Mouse (Mus musculus): ENCODE data around the gene Inpp5e.

Gene Inpp5e

DNA sequence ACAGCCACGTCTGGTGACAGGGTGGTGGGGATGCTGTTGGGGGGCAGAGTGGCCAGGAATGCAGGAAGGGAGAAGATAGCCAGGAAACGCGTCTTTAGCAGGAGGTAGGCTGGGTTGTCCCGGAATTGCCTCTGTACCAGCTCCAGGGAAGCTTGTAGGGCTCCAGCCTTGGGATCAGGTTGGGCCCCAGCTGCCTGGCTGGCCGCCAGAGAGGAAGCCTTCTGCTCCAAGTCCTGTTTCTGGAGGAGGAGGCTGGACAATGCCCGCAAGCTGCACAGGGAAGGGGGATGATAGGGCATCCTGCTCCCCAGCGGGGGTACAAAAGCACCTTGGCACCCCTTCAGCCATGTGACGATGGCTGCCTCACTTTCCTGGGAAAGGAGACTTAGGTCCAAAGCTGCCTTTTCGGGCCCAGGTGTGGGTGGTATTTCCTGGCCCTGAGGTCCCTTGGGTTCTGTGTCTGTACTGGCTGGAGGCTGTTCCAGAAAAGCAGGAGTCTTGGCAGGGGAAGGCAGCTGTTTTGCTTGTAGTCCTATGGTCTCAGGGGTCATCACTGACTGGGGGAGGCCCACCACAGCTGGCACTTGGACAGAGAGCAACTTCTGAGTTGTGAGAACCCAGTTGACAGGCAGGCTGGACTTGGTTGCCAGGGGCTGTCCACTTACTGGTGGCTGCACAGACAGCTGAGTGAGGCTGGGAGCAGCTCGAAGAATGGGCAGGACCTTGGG, 44.1 kb downstream of the Inpp5e start:
- in situ Hi-C loops (cut with MboI, MseI), result no loop called here

DNA sequence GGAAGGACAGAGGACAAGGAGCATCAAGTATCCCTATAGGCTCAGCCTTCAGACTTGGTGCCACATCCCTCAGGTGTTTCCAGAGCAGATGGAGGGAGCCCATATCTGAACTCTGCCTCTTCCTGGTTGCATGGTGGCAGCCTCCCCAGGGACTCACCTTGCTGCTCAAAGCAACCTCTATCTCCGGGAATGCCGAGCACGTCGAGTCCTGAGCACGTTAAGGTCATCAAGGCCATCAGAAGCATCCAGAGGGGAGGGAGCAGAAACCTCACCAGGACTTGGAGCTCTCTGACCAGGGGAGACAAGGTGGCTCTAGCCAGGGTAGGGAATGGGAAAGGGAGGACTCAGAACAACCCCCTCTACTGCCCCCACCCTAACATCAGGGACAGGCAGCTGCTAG, 45.5 kb downstream of the Inpp5e start:
- in situ Hi-C loops (cut with MboI, MseI), result no loop called here

DNA sequence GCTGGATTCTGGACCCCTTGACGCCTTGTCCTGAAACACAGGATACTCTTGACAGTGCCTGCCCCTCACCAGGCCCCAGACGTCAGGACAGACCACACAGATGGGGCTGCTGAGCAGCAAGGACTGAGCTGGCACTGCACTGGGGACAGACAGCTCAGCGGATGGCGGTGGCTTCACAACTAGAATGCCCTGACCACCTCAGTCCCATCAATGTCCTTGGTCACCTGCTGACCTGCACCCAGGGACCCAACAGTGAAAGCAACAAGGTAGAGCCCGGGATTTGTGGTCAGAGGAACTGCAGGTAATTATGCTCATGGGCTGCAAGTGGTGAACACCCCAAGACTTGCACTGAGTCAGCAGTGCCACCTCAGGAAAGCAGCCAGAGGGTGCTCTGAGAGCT, 46.0 kb downstream of the Inpp5e start:
- in situ Hi-C loops (cut with MboI, MseI), result no loop called here

DNA sequence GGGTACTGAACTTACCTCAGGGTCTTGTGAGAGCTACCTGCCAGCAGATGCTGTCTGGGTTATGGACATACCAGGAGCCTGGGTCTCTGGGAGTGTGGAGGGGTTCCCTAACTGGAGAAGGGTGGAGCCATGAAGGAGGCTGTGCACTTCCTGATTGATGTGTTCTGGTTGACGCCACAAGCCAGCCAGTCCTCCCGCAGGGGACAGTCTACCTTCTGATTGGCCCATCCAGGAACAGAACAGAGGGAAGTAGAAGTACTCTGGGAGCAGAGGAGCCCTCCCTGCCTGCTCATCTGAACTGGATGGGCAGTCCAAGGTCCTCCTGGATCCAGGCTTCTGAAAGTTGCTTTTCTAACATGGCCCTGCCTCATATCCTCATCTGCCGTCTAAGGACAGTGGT, 48.2 kb downstream of the Inpp5e start, which contains the start of gene Card9:
Gene Card9 (minus strand): TSS at position 147 of the 400 bp plus-strand sequence.
- in situ Hi-C loops (cut with MboI, MseI), result no loop called here

DNA sequence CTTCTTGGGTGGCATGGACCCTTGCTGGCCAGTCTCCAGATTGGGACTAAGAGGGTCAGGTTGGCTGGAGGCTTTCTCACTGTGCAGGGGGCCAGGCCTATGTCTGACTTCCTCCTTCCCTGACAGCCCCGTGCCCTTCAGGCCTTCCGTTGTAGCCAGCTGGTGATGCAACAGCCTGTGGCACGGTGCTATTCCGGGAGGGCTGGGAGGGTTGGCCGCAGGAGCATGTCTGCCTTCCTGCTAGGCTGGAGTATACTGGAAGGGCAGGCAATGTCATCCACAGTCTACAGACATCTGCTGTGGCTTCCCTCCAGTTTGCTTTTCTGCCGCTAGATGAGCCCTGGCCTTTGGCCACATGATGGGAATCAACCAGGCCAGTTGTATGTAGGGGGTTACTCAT, 49.0 kb downstream of the Inpp5e start:
- in situ Hi-C loops (cut with MboI, MseI), result no loop called here

DNA sequence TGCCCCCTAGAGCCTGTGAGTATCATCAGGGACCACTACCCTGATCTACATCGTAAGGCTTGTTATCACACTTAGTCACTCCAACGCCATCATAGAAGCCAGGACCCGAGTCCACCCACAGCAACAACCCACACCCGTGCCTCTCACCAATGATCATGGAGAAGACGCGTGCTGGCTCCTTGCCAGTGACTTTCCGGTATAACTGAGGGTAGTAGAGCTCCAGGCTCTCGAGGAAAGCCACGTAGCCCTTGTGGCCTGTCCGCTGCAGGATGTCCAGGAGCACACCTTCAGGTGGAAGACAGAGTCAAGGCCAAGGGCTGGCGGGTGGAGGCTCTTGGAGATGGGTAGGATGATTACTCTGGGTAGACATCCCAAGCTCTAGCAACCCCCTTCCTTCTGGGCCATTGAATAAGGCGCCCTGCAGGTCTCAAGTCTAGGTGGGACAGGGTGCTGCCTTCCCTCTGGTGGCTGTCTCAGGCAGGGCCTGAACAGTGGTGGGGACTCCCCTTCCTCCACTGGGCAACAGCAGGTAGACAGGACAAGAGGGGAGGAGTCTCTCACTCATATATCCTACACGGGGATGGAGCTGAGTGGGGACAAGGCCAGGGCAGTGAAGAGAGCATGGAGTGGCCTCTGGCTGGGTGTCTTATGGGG, 50.2 kb downstream of the Inpp5e start:
- in situ Hi-C loops (cut with MboI, MseI), result no loop called here

DNA sequence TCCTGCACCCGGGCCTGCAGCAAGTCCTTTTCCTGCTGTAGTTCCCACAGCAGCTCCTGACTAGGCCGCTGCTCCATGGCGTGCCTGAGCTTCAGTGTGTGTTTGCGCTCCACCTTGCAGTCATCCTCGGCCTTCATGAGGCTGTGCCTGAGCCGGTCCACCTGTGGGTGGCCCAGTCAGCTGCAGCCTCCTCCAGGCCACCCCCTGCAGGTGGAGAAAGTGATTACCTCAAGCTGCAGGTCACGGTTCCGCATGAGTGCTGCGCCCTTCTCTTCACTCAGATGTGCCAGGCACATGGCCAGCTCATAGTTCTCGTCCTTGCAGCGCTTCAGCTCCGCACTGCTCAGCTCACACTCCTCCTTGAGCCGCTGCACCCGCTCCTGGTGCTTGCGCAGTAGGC, 51.5 kb downstream of the Inpp5e start:
- in situ Hi-C loops (cut with MboI, MseI), result no loop called here

DNA sequence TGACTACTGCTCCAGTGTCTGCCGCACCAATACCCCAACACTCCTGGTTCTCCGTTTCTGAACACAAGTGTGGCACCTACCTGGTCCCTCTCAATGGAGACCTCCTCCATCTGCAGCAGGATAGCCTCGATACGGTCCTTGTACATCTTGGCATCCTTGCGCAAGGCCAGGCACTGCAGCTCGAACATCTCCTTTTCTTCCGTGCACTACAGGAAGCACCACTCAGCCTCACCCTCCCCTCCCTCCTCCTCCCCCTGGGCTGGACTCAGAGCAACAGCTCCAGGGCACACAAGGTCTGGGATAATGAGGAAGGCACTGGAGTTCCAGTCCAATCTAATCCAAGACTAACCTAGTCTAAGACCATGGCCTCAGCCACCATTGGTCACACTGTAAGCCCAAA, 52.3 kb downstream of the Inpp5e start:
- in situ Hi-C loops (cut with MboI, MseI), result no loop called here

DNA sequence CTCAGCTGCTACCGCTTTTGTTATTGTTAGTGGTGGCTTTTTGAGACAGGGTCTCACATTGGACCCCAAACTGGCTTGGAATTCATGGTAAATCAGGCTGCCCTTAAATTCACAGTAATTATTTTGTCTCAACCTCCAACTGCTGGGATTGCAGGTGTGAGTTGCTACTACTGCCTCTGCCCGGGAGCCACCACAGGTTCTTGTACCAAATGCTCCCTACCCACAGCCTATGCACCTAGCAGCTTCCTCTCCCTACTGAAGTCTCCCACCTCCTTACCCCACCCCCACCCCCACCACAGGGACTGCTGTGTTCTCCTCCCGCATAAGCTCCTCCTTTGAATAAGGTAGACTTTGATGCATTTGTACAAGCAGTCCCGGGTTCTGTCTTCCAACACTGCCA, 52.8 kb downstream of the Inpp5e start:
- in situ Hi-C loops (cut with MboI, MseI), result no loop called here

DNA sequence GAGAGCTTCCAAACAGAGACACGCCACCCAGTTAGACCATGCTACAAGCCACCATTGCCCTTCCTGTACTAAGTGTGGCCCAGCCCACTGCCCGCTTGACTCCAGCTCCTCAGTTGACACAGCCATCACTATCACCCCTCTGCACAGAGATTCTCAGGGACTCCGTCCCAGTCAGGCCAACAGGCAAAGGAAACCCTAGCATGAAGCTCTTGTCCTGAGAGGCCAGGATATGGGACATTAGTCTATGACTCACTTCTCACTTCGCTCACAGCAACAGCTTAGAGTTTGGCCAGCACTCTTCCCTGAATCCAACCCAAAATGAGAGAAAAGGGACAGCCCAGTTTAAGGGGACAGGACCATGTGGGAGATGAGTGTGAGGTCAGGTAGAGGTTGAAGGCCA, 54.6 kb downstream of the Inpp5e start:
- in situ Hi-C loops (cut with MboI, MseI), result no loop called here

DNA sequence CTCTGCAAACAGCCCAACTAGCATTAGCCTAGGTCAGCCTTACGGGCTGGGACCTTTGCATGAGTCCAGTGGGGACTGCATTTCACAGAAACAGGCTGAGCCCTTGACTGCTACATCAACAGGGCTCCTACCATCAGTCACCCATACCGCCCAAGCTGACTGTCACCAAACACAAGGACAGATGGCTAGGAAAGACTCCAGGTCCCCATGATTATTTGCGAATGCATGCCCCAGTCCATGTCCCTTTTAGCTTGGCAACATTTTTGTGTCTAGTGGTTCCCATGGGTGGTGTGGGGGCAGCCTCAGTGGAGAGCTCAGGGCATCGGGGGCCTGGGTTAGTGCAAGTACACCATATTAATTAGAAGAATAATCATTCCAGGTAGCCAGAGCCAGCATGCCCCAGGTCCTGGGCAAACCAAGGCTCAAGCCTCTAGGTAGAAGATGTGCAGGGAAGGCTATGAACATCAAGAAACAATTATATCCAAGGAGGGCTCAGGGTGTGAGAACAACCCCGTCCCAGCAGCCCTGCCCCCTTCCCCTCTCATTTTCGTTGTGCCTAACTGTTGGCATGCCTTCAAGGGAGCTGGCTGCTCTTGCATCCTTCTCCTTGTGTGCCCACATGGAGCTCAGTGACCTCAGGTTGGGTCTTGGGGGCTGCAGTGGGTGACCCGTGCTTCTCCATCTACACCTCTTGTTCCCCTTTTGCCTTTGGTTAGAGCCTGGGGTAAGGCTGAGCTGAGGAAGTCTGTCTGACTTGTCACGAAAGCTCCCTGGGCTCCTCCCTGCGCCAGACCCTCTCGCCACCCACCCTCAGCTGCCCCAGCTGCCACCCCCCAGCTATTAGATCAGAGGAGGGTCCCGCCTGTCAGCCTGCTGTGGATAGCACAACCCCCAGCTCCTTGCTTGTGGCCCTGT, 55.7 kb downstream of the Inpp5e start:
- in situ Hi-C loops (cut with MboI, MseI), result no loop called here

DNA sequence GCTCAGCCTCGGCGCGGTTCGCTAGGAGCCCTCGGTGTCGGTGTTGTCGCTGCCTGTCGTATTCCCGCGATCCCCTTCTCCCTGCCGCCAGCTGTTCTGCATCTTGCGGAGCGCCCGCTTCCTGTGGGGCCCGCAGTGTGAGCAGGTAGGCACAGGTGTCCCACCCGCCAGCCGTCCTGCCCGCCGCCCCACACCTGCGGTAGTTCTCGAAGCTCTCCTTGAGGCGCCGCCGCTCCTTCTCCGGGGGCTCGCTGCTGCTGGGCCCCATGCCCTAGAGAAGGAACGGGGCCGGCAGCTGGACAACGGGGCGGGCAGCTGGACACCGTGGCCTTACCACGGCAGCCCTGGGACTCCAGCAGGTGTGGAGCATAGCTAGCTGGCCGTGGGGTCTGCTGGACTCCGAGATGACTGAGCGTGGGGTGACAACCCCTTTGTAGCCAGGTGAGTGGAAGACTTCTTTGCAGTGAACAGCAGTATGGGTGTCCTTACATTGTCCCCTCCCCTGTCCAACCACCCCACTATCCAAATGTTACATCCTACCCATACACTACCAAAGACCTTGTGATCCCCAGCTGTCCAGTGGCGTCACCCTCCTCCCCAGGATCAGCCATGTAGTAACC, 56.6 kb downstream of the Inpp5e start:
- in situ Hi-C loops (cut with MboI, MseI), result no loop called here

DNA sequence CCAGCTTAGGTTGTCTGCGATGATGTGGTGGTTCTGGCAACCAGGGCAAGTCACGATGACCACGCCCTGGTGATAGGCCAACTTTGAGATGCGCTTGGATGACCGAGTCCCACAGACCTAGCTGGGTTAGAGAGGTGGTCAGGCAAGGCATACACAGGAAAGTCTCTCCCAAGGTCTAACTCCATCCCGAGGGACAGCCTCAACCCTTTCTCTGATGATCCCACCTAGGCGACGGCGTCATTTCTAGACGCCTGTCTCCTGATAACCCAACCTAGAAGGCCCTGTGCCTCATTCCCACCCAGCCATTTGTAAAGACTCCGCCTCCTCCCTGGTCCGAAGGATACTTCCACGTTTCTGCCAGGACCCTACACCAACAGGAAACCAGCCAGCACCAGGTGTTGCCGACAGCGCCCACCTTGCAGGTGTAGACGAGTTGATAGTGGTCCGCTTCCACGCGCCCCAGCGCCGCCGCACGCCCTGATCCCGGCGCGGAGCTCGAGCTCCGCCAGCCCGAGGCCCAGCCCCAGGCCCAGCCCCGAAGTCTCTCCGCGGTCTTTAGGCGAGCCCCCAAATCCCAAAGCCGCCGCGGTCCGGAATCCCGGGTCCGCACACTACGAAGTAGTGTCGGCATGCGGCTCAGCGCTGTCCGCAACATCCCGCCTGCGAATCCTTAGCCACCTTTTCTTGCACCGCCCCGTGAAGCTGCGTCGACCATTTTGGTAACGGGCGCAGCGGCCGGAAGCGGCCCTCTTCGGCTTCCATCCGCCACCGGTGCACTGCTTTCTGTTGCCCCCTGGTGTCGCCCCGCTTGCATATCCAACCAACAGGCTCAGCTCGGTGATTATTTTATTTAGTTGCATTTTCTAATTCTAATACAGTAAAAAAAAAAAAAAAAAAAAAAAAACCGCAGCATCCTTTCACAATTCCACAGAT, 57.4 kb downstream of the Inpp5e start, which contains the start of gene Dnlz:
Gene Dnlz (minus strand): TSS at position 753 of the 933 bp plus-strand sequence.
- in situ Hi-C loops (cut with MboI, MseI), result no loop called here

DNA sequence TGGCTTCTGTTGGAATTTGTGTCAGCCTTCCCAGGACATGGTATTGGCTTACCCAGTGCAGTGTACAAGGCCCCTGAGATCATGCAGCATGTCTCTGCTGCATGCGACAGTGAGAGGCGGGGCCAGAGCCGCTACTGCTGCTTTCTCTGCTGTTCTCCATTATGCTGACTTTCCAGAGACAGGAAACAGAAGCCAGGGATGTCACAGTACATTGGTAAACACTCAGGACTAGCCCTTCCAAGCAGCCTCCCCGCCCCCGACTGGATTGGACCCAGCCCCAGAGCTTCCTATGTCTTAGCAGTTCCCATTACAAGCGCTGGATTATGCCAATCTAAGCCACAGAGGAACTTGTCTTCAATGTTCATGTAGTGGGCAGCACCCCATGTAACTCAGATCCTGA, 60.8 kb downstream of the Inpp5e start:
- in situ Hi-C loops (cut with MboI, MseI), result no loop called here
